Mouse (Mus musculus): ENCODE data around the gene Rpl24. TPM values are rescaled to one million over a fixed set of nuclear protein-coding genes. Genes with fewer than 3 reads are reported as not detected.
A peak's percentile ranks its signal among the peaks of the same experiment; 100 is the strongest.
"Not testable (repeated sequence)": the region's sequence is repeated elsewhere in the genome, so short reads cannot be mapped to it uniquely, and the experiment has no call there.

Rpl24 gene
- polyA plus RNA-seq, 1 experiment from 2014 or later: 845 TPM

- DNase-seq (no peak), ATAC-seq (ENCODE audit: insufficient read depth) (no peak)
- Histone ChIP-seq H3K9ac (no peak overlapping the region), H3K27me3 (ENCODE audit: insufficient read depth, low read length) (no peaks in the 10 kb centered on the region), H3K4me2 (no peak overlapping the region), H3K4me3 (ENCODE audit: low read depth, low read length) (no peak overlapping the region), H3K27ac (ENCODE audit: low read depth) (no peak overlapping the region), H3K36me3 (ENCODE audit: insufficient read depth) (no peaks in the 10 kb centered on the region), H3K9me3 (ENCODE audit: low read depth, low read length) (no peaks in the 10 kb centered on the region), H3K4me1 (ENCODE audit: insufficient read depth) (no peaks in the 10 kb centered on the region)
- 88% methylated on average over 4 of the region's 4 CpGs for WGBS
- no peak for TF ChIP-seq CTCF (IDR thresholded peaks at IDR 0.05; ENCODE audit: low read depth)
Measured at GRCm38 (mm10) chr16:55940781-55941180, 25.3 kb upstream of the Rpl24 start.

GRCm38 (mm10) chr16:55947266-55947665, 18.8 kb upstream of the Rpl24 start:
- Histone ChIP-seq H3K4me1 (ENCODE audit: insufficient read depth) (no peaks in the 10 kb centered on the region), H3K4me3 (ENCODE audit: low read depth, low read length) (no peak overlapping the region), H3K4me2 (no peak overlapping the region), H3K36me3 (ENCODE audit: insufficient read depth) (no peaks in the 10 kb centered on the region), H3K27me3 (ENCODE audit: insufficient read depth, low read length) (no peaks in the 10 kb centered on the region), H3K27ac (ENCODE audit: low read depth) (no peak overlapping the region), H3K9ac (no peak overlapping the region), H3K9me3 (ENCODE audit: low read depth, low read length) (no peaks in the 10 kb centered on the region)
- no peak for TF ChIP-seq CTCF (IDR thresholded peaks at IDR 0.05; ENCODE audit: low read depth)
- no peak for DNase-seq
- ATAC-seq (ENCODE audit: insufficient read depth): no peak
- 58% methylated on average over 3 of the region's 3 CpGs for WGBS

GRCm38 (mm10) chr16:55947876-55948410, 18.1 kb upstream of the Rpl24 start:
- H3K36me3 ChIP-seq (ENCODE audit: insufficient read depth); H3K9me3 ChIP-seq (ENCODE audit: low read depth, low read length); H3K9ac ChIP-seq; DNase-seq; ATAC-seq (ENCODE audit: insufficient read depth); H3K4me1 ChIP-seq (ENCODE audit: insufficient read depth); H3K27ac ChIP-seq (ENCODE audit: low read depth); H3K4me3 ChIP-seq (ENCODE audit: low read depth, low read length); H3K4me2 ChIP-seq; H3K27me3 ChIP-seq (ENCODE audit: insufficient read depth, low read length): not testable (repeated sequence)
- 81% methylated on average over 2 of the region's 2 CpGs for WGBS

GRCm38 (mm10) chr16:55948963-55949362, 17.1 kb upstream of the Rpl24 start:
- no peaks in the 10 kb centered on the region for H3K36me3 ChIP-seq (ENCODE audit: insufficient read depth)
- no peak overlapping the region for H3K9ac ChIP-seq
- ATAC-seq (ENCODE audit: insufficient read depth) (no peak), DNase-seq (peak; percentile 67)
- H3K4me2 ChIP-seq: no peak overlapping the region
- H3K4me1 ChIP-seq (ENCODE audit: insufficient read depth): no peaks in the 10 kb centered on the region
- H3K27ac ChIP-seq (ENCODE audit: low read depth): no peak overlapping the region
- no peaks in the 10 kb centered on the region for H3K9me3 ChIP-seq (ENCODE audit: low read depth, low read length)
- WGBS: 32% methylated on average over 7 of the region's 7 CpGs
- no peak for TF ChIP-seq CTCF (IDR thresholded peaks at IDR 0.05; ENCODE audit: low read depth)
- H3K4me3 ChIP-seq (ENCODE audit: low read depth, low read length): no peak overlapping the region
- H3K27me3 ChIP-seq (ENCODE audit: insufficient read depth, low read length): no peaks in the 10 kb centered on the region

- Histone ChIP-seq H3K4me3 (ENCODE audit: low read depth, low read length) (no peak overlapping the region), H3K4me2 (no peak overlapping the region), H3K27ac (ENCODE audit: low read depth) (no peak overlapping the region), H3K4me1 (ENCODE audit: insufficient read depth) (no peaks in the 10 kb centered on the region), H3K9ac (no peak overlapping the region), H3K27me3 (ENCODE audit: insufficient read depth, low read length) (no peaks in the 10 kb centered on the region), H3K36me3 (ENCODE audit: insufficient read depth) (no peaks in the 10 kb centered on the region), H3K9me3 (ENCODE audit: low read depth, low read length) (no peaks in the 10 kb centered on the region)
- TF ChIP-seq CTCF (IDR thresholded peaks at IDR 0.05; ENCODE audit: low read depth): no peak
- WGBS: 44% methylated on average over 3 of the region's 3 CpGs
- ATAC-seq (ENCODE audit: insufficient read depth): no peak; the same call in 1 of the 2 replicates
- no peak for DNase-seq
Measured at GRCm38 (mm10) chr16:55950462-55950861, 15.6 kb upstream of the Rpl24 start.

GRCm38 (mm10) chr16:55950946-55951678, 15.0 kb upstream of the Rpl24 start:
- Histone ChIP-seq H3K27ac (ENCODE audit: low read depth) (no peak overlapping the region), H3K9me3 (ENCODE audit: low read depth, low read length) (no peaks in the 10 kb centered on the region), H3K4me2 (peak overlapping the region; percentile 43), H3K36me3 (ENCODE audit: insufficient read depth) (no peaks in the 10 kb centered on the region), H3K4me3 (ENCODE audit: low read depth, low read length) (no peak overlapping the region), H3K4me1 (ENCODE audit: insufficient read depth) (no peaks in the 10 kb centered on the region), H3K9ac (no peak overlapping the region), H3K27me3 (ENCODE audit: insufficient read depth, low read length) (no peaks in the 10 kb centered on the region)
- TF ChIP-seq CTCF (IDR thresholded peaks at IDR 0.05; ENCODE audit: low read depth): peak; percentile 84
- ATAC-seq (ENCODE audit: insufficient read depth) (peak; percentile 62; the same call in 1 of the 2 replicates), DNase-seq (peak; percentile 97)
- 40% methylated on average over 19 of the region's 19 CpGs for WGBS

- DNase-seq (no peak), ATAC-seq (ENCODE audit: insufficient read depth) (peak; percentile 52; the same call in 1 of the 2 replicates)
- H3K27ac ChIP-seq (ENCODE audit: low read depth): no peak overlapping the region
- 57% methylated on average over 7 of the region's 7 CpGs for whole genome bisulfite sequencing
- H3K4me1 ChIP-seq (ENCODE audit: insufficient read depth): no peaks in the 10 kb centered on the region
- no peak for TF ChIP-seq CTCF (IDR thresholded peaks at IDR 0.05; ENCODE audit: low read depth)
- H3K36me3 ChIP-seq (ENCODE audit: insufficient read depth): no peaks in the 10 kb centered on the region
- no peaks in the 10 kb centered on the region for H3K27me3 ChIP-seq (ENCODE audit: insufficient read depth, low read length)
- no peaks in the 10 kb centered on the region for H3K9me3 ChIP-seq (ENCODE audit: low read depth, low read length)
- no peak overlapping the region for H3K4me2 ChIP-seq
- H3K4me3 ChIP-seq (ENCODE audit: low read depth, low read length): no peak overlapping the region
- no peak overlapping the region for H3K9ac ChIP-seq
Measured at GRCm38 (mm10) chr16:55951679-55952327, 14.3 kb upstream of the Rpl24 start.

Data from lung, embryonic 14.5 days (tissue).